Mouse (Mus musculus): ENCODE results near the gene Lsm7.

Lsm7 gene

GRCm38 (mm10) chr10:80854913-80855748 lies at the start of gene Lsm7, which contains the start of gene Sppl2b:
TSS of gene Lsm7 (minus strand) at chr10:80855209.
TSS of gene Sppl2b (plus strand) at chr10:80855275.
- DNase-seq (ENCODE audit: low spot score) = peak; percentile 96

DNA sequence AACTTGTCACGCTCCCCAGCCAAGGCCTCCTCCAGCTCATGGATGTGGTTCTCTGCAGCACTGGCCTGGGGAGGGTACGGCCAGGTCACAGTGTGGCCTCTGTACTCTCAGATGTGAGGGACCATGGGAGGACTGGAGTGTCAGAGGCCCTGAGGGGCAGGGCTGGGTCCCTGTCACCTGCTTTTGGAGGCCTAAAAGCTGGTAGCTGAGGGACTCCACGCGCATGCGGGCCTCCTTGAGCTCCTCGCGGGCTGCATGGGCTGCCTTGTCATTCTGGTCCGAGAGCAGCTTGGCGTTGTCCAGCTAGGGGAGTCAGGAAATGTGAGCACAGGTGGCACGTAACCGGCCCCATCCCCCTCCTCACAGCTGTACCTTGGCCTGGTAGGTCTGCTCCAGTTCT lies 49.7 kb upstream of the Lsm7 start:
- no peak for DNase-seq (ENCODE audit: low spot score)

GRCm38 (mm10) chr10:80904004-80904693 lies 49.1 kb upstream of the Lsm7 start:
- DNase-seq (ENCODE audit: low spot score) = no peak

DNA sequence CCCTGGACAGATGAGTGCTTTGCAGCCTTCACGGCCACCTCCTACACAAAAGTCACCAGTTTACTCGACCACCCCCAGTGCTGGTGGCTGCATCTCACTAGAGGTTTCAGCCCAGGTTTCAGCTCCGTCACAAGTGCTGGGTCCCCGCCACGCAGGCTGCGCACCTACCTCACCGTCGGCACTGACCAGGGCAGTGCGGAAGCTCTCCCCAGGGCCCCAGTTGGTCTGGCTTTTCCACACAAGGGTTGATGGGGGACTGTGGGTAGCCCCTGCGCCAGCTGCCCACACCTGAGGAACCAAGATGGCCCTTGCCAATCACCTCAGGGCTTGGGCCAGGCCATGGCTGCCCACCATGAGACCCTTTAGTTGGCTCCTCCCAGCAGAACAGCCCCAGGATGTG lies 48.3 kb upstream of the Lsm7 start:
- no peak for DNase-seq (ENCODE audit: low spot score)

DNA sequence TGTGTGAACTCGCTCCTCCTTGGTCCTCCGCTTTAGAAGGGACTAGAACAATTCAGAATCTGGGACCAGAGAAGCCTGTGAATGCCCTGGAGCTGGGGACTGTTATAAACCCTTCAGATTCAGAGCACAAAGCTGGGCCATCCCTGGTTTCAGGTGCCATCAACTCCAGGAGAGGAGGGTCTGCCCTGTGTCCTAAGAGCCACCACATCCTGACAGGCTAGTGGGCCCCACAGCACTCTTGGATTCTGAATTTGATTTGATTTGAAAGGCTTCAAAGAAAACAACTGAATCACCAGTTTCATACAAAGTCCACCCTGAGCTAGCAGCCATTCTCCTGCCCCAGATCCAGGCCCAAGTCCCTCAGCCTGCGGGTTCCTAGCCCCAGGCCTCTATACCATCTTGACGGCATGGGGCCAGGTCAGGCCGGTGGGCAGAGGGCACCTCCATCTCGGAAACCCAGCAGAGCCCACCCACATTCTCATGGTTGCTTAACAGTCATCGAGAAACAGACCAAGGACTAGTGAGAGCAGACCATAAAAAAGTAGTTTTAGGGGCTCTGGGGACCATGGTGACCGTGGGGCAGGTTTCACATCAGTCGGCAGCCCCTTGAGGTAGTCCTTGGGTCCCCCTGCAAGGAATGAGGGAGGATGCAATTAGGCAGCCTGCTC lies 47.4 kb upstream of the Lsm7 start:
- no peak for DNase-seq (ENCODE audit: low spot score)

DNA sequence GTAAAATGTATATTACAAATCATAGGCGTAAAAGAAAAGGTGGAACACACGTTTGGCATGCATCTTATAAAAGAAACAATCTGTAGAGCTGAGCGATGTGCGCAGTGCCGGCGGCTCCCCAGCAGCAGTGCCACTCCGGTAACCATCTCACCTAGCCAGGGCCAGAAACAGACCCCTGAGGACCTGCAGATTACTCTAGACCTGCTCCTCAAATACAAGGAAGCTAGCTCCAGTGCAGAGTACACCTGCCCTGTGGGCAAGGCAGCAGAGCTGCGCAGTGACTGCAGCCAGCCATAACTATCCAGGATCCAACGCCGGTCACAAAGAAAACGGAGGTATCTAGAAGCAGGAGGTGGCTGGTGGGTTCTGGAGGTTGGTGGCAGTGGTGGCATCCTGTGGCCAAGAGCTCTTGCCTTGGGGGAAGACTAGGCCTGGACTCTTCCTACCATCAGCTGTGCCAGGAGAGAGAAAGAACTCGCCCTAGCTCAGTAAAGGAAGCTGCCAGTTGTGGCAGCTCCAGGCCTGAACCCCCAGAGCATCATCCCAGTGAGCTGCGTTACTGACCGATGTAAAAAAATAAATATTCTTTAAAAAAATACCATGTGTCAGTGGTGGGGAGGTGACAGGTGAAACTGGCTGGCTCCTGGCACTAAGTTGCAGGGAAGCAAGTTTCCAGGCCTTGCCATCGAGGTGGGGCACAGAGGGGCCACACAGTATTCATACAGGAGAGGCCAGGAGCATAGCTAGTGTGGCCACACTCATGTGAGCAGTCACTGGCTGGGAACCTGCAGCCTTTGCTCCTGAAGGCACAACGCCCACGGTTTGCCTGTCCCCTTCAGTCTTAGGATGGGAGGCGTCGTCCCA lies 46.6 kb upstream of the Lsm7 start:
- DNase-seq (ENCODE audit: low spot score) = no peak

DNA sequence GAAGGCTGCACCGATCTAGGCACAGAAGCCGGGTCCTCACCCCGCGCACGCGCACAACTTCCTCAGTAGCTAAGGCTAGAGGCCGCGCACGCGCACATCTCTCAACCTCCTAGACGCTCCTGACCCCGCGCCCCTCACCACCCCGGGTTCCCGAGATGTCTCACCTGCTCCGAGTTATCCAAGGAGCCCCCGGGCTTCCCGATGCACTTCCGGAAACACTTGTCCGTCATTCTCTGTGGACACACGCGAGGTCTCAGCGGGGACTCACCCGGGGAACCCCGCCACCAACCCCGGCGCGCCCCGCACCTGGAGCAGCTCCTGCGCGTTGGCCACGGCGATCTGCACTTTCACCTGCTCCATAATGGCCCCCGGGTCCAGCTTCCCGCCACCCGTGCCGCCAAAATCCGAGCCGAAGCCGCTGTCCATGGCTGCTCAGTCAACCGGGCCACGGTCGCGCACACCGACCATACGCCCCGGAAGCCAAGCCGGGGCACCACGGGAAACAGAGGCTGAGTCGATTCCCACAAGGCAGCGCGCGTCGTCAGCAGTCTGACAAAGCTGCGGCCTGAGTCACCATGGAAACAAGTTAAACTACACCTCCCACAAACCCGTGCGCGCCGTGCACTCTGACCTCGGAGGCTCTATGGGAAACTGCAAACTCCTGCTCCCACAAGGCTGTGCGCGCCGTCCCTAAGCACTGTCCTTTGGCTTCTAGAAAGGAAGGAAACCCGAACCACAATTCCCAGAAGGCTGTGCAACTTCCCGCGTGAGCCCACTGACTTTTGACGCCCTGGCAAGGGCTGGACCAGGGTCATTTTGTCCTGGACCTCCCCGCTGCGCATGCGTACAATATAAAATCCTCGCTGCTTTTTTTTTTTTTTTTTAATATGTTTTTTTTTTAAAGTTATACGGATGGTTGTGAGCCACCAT lies 45.6 kb upstream of the Lsm7 start, which contains the start of gene Timm13:
Gene Timm13, minus strand, starts transcription at position 652 of the 930 bp plus-strand sequence.
- peak; percentile 99 for DNase-seq (ENCODE audit: low spot score)

GRCm38 (mm10) chr10:80899591-80900317 lies 44.7 kb upstream of the Lsm7 start:
- DNase-seq (ENCODE audit: low spot score) = no peak

GRCm38 (mm10) chr10:80899074-80899473 lies 44.1 kb upstream of the Lsm7 start:
- DNase-seq (ENCODE audit: low spot score) = no peak

DNA sequence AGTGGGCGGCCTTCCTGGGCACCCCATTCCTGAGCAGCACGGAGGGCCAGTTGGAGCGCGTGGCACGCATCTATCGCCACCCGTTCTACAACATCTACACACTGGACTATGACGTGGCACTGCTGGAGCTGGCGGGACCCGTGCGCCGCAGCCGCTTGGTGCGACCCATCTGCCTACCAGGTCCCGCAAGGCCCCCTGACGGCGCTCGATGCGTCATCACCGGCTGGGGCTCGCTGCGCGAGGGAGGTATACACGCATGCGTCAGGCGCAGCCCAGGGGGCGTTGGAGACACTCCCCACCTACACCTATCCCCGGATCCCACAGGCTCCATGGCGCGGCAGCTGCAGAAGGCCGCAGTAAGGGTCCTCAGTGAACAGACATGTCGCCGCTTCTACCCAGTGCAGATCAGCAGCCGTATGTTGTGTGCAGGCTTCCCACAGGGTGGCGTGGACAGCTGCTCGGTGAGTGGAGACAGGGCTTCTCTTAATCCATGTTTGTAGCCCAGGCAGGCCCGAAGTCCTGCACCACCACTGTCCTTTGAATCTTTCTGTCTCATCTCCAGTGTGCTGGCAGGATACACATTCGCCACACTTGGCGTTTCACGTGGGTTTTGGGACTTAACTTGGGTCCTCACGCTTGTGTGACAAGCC lies 43.0 kb upstream of the Lsm7 start:
- DNase-seq (ENCODE audit: low spot score) = peak; percentile 66

DNA sequence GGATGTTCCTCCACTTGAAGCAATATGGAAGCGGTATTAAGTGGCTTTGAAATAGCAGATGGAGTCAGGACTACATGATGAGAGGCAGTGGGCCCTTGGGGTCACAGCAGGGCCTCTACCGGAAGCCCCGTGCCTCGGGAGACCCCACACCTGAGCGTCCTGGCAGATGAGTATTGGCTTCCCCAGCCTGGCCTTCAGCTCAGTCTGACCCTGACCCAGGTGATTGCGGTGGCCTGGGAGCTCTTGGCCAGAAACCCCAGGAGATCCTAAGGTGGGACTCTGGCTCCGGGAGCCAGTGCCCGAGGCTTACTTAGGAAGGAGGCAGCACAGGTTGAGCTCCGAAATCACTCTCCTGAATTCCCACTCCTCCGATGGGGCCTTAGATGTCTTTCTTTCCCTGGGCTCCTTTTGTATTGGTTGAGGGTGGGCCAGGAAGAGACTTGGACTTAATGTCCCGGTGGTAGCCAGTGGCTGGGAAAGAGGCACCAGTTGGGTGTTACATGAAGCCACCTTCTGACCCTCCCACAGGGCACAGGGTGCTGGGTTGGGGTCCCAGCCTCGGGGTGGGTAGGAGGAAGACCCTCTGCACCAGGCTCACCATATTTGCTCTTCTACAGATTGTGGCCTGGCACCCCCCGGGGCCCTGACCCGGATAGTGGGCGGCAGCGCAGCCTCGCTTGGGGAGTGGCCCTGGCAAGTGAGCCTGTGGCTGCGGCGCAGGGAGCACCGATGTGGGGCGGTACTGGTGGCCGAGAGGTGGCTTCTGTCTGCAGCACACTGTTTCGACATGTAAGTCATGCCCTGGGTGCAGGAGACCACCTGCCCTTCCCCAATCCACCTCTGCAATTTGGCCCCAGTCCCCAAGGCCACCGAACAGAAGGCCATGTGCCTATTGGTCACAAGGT lies 41.8 kb upstream of the Lsm7 start:
- no peak for DNase-seq (ENCODE audit: low spot score)

GRCm38 (mm10) chr10:80895697-80896096 lies 40.7 kb upstream of the Lsm7 start:
- no peak for DNase-seq (ENCODE audit: low spot score)

GRCm38 (mm10) chr10:80895100-80895499 lies 40.1 kb upstream of the Lsm7 start:
- no peak for DNase-seq (ENCODE audit: low spot score)

DNA sequence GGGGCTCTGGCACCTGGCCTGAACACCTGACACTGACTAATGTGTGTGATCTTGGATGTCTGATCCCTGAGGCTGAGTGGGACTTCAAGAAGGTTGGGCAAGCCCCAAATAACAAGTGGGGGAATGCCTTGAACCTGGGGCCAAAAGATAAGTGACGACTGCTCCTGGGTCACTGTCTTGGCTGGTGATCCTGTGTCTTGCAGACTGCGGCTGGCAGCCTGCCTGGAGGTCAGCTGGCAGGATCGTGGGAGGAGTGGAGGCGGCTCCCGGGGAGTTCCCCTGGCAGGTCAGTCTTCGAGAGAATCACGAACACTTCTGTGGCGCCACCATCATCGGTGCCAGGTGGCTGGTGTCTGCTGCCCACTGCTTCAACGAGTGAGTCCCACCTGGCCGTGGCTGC lies 32.2 kb upstream of the Lsm7 start:
- no peak for DNase-seq (ENCODE audit: low spot score)

GRCm38 (mm10) chr10:80881301-80881700 lies 26.3 kb upstream of the Lsm7 start:
- peak; percentile 67 for DNase-seq (ENCODE audit: low spot score)

DNA sequence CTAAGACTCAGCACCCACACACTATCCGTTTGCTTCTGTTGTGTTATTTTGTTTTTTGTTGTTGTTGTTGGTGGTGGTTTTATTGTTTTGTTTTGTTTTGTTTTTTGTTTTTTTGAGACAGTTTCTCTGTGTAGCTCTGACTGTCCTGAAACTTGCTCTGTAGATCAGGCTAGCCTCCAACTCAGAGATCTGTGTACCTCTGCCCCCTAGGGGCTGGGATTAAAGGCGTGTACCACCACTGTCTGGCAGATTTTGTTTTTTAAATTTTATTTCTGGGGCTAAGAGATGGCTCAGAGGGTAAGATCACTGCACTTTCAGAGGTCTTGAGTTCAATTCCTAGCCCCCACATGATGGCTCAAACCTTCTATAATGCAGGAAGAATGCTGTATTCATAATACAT lies 25.9 kb upstream of the Lsm7 start:
- no peak for DNase-seq (ENCODE audit: low spot score)

DNA sequence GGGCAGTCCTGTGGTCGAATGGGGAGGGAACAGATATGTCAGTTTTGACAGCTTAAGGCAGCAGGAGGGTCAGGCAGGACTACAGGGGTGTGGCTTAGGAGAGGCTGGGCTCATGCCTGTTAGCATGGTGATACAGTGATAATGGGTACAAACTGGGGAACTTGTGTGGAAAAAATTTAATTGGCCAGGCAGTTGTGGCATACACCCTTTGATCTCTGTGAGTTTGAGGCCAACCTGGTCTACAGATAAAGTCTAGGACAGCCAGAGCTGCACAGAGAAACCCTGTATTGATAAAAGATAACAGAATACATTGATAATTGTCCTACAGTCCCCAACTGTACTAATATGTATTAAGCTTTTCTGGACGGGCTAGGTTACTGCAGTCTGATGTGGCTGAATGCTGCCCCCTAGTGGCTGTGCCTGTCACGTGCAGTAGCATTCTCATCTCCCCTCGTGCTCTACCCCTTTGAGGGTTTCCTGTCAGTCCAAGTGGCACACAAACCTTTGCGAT lies 25.2 kb upstream of the Lsm7 start:
- peak; percentile 72 for DNase-seq (ENCODE audit: low spot score)

GRCm38 (mm10) chr10:80876594-80876993 lies 21.6 kb upstream of the Lsm7 start:
- DNase-seq (ENCODE audit: low spot score) = no peak

Data from layer of hippocampus, adult 11-12 months (tissue).